Mouse (Mus musculus): ENCODE measurements around the gene Mief1. TPM values are rescaled to one million over a fixed set of nuclear protein-coding genes. Genes with fewer than 3 reads are reported as not detected.

Mief1 gene
- polyA plus RNA-seq, 1 experiment from 2014 or later: 44.4 TPM

DNA sequence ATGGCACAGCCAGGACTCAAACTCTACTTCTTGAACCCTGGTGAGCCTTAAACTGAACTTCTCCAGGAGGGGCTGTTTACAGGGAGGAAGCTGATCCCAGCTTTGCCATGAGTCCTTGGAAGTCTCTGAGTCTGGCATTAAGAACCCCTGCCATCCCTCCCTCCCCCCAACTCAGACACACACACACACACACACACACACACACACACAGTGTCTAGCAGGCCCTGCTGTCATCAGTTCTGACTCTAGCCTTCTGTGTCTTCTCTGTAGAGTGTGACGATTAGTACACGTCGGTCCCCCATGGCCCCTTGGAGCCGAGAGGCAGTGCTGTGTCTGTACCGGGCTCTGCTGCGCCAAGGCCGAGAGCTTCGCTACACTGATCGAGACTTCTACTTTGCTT is 1.7 kb downstream of the Mief1 start, which contains the start of gene AC140267.1:
Gene AC140267.1 (plus strand): TSS at position 301 of the 400 bp plus-strand sequence.
- WGBS: 94% methylated on average over 9 of the region's 9 CpGs
- Histone ChIP-seq H3K27ac (replicated peaks) (peak within 1 kb of the TSS; percentile 95), H3K4me3 (peak within 1 kb of the TSS; percentile 83), H3K36me3 (replicated peaks) (peaks cover 48% of the 10 kb centered on the region), H3K27me3 (replicated peaks; ENCODE audit: low read depth, poor library complexity, severe bottlenecking) (no peaks in the 10 kb centered on the region), H3K4me1 (peaks cover 25% of the 10 kb centered on the region), H3K9me3 (no peaks in the 10 kb centered on the region)
- DNase-seq (ENCODE audit: low spot score): no peak

DNA sequence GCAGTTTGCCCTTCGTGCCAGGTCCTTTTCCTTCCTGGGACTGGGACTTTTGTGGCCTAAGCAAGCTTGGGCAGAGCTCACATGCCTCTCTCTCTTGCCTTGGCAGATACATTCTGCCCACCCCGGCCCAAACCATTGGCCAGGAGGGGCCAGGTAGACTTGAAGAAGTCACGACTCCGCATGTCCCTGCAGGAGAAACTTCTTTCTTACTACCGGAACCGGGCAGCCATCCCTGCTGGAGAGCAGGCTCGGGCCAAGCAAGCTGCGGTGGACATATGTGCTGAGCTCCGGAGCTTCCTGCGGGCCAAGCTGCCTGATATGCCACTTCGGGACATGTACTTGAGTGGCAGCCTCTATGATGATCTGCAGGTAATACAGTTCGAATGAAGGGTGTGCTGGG is 14.3 kb downstream of the Mief1 start:
- DNase-seq (ENCODE audit: low spot score): no peak
- Histone ChIP-seq H3K4me1 (peaks cover 6% of the 10 kb centered on the region), H3K27ac (replicated peaks) (no peak overlapping the region), H3K9me3 (no peaks in the 10 kb centered on the region), H3K4me3 (no peak overlapping the region), H3K27me3 (replicated peaks; ENCODE audit: low read depth, poor library complexity, severe bottlenecking) (no peaks in the 10 kb centered on the region), H3K36me3 (replicated peaks) (peaks cover 95% of the 10 kb centered on the region)
- WGBS: 96% methylated on average over 12 of the region's 12 CpGs

DNA sequence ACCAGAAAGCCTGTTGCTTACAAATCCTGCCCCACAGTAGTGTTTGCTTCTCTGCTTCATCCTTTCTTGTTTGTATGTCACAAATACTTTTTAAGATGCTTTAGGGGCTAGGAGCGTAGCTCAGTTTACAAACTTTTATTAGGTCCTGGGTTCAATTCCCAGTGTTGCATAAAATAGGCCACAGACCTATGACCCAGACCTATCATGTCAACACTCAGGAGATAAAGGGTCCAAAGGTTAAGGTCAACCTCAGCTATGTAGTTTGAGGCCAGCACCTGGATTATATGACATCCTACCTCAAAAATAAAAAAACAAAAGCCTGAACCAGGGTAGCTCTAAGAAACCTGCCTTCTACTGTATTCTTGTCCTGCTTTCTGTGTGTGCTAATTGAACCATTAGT is 14.8 kb downstream of the Mief1 start:
- no peak for DNase-seq (ENCODE audit: low spot score)
- H3K9me3 ChIP-seq: no peaks in the 10 kb centered on the region
- no peak overlapping the region for H3K4me3 ChIP-seq
- H3K4me1 ChIP-seq: peaks cover 11% of the 10 kb centered on the region
- H3K27ac ChIP-seq (replicated peaks): no peak overlapping the region
- H3K27me3 ChIP-seq (replicated peaks; ENCODE audit: low read depth, poor library complexity, severe bottlenecking): no peaks in the 10 kb centered on the region
- 96% methylated on average over 1 of the region's 1 CpGs for WGBS
- H3K36me3 ChIP-seq (replicated peaks): peaks cover 91% of the 10 kb centered on the region

DNA sequence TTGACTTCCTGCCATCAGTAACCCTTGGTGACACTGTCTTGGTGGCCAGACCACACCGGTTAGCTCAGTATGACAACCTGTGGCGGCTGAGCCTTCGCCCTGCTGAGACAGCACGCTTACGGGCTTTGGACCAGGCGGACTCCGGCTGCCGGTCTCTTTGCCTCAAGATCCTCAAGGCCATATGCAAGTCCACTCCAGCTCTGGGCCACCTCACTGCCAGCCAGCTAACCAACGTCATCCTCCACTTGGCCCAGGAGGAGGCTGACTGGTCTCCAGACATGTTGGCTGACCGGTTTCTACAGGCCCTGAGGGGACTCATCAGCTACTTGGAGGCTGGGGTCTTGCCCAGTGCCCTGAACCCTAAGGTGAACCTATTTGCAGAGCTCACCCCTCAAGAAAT is 15.9 kb downstream of the Mief1 start:
- H3K4me1 ChIP-seq: peaks cover 22% of the 10 kb centered on the region
- no peaks in the 10 kb centered on the region for H3K27me3 ChIP-seq (replicated peaks; ENCODE audit: low read depth, poor library complexity, severe bottlenecking)
- no peak overlapping the region for H3K4me3 ChIP-seq
- H3K27ac ChIP-seq (replicated peaks): no peak overlapping the region
- peaks cover 80% of the 10 kb centered on the region for H3K36me3 ChIP-seq (replicated peaks)
- 94% methylated on average over 10 of the region's 10 CpGs for WGBS
- no peaks in the 10 kb centered on the region for H3K9me3 ChIP-seq
- DNase-seq (ENCODE audit: low spot score): no peak

DNA sequence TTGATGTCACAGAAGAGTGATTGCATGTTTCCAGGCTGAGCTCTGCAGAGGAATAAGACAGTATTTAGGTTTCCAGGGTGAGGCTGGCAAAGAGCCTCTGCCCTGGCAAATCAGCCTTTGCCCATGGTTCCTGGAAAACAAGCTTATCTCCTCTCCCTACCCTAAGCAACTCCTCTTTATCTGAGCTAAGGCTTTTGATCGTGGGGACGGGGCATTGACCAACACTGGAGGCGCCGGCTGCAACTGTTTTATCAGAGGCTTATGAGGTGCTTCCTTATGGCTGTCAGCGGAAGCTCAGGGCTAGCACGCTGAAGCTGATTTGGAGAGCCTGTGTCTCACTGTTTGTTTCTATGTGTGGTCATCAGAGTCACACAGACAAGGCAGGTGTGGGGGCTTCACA is 16.8 kb downstream of the Mief1 start:
- DNase-seq (ENCODE audit: low spot score): no peak
- H3K27me3 ChIP-seq (replicated peaks; ENCODE audit: low read depth, poor library complexity, severe bottlenecking): no peaks in the 10 kb centered on the region
- no peak overlapping the region for H3K4me3 ChIP-seq
- 93% methylated on average over 6 of the region's 6 CpGs for WGBS
- peaks cover 74% of the 10 kb centered on the region for H3K36me3 ChIP-seq (replicated peaks)
- H3K9me3 ChIP-seq: no peaks in the 10 kb centered on the region
- peaks cover 22% of the 10 kb centered on the region for H3K4me1 ChIP-seq
- H3K27ac ChIP-seq (replicated peaks): no peak overlapping the region

DNA sequence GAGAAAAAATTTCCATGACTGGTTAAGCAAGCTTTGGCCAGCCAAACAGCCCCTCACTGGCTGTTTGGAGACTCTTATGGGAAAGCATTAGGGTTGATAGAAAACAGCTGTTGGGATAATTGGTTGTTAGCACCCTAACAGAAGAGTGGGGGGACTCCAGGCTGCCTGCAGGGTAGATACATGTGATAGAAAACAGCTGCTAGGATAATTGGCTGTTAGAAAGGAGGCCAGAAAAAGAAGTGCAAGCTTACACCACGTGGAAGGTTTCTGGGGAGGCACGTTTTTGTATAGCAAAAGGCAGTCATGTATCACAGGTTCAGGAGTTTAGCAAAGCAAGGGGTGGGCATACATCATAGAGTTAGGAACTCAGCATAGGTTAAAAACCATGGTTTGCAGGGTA is 19.7 kb downstream of the Mief1 start:
- H3K27me3 ChIP-seq (replicated peaks; ENCODE audit: low read depth, poor library complexity, severe bottlenecking): no peaks in the 10 kb centered on the region
- H3K4me3 ChIP-seq: 0 out of 2 replicates have a peak overlapping the region, but pooled peaks have one; percentile 100
- peaks cover 45% of the 10 kb centered on the region for H3K4me1 ChIP-seq
- H3K36me3 ChIP-seq (replicated peaks): peaks cover 73% of the 10 kb centered on the region
- DNase-seq (ENCODE audit: low spot score): peak; percentile 40
- H3K9me3 ChIP-seq: no peaks in the 10 kb centered on the region
- WGBS: 26% methylated on average over 2 of the region's 2 CpGs
- peak overlapping the region; percentile 100 for H3K27ac ChIP-seq (replicated peaks)

DNA sequence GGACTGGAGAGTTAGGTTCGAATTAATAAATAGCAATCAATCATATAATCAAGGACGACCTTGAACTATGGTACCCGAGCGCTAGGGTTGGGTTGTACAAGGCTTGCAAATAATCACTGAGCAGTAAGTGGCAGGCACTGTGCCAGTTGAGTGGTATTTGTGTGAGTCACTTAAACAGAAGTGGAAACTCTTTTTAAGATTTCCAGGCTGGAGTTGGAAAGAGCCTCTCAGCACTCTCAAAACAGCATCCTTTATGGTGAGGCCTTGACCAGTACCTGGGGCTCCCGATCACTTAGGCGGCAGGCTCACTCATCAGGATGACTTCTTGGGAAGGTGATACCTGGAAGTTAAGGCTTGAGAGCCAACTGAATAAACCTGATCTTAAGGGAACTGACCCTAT is 20.4 kb downstream of the Mief1 start:
- H3K4me3 ChIP-seq: peak overlapping the region; percentile 100
- H3K27ac ChIP-seq (replicated peaks): peak overlapping the region; percentile 100
- peaks cover 48% of the 10 kb centered on the region for H3K4me1 ChIP-seq

DNA sequence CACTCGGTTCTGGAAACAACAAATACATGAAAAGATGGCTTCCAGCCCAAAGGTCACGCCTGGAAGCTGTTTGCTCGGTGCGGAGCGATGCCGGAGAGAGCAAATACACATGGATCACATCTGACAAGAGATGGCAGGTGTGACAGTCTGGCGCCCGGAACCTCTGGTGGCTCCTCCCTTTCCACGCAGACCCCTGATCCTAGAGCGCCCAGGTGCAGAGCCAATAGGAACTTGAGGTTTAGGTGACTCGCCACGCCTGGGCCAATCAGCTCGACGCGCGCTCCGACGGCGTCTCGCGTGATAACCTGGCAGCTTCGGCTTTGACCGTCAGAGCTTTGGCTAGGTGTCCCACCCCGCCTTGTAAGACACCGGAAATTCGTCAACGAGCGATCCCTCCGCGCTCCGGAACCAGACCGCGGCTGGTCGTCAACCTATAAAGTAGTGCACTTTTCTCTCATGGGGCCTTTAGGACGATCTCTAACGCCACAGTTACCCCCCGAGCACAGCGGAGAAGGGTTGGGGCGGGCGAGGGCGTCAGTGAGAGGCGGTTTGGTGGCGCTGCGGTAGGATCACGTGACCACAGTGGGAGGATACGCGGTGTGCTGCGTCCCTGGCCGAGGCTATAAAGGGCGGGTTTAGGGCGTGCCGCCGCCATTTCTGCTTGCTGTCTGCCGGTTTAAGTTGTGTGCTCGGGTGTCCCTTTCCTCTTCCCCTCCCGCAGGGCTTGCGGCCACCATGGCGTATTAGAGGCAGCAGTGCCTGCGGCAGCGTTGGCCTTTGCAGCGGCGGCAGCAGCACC is 21.2 kb downstream of the Mief1 start, which contains the start of gene Atf4:
Gene Atf4 (plus strand): TSS at position 338 of the 799 bp plus-strand sequence.
- H3K36me3 ChIP-seq (replicated peaks): peaks cover 73% of the 10 kb centered on the region

More for the DNA sequence above, 20.4 kb downstream of the Mief1 start:
- Histone ChIP-seq H3K27me3 (replicated peaks; ENCODE audit: low read depth, poor library complexity, severe bottlenecking) (no peaks in the 10 kb centered on the region), H3K9me3 (no peaks in the 10 kb centered on the region), H3K36me3 (replicated peaks) (peaks cover 73% of the 10 kb centered on the region)
- DNase-seq (ENCODE audit: low spot score): no peak
- WGBS: 57% methylated on average over 6 of the region's 6 CpGs

DNA sequence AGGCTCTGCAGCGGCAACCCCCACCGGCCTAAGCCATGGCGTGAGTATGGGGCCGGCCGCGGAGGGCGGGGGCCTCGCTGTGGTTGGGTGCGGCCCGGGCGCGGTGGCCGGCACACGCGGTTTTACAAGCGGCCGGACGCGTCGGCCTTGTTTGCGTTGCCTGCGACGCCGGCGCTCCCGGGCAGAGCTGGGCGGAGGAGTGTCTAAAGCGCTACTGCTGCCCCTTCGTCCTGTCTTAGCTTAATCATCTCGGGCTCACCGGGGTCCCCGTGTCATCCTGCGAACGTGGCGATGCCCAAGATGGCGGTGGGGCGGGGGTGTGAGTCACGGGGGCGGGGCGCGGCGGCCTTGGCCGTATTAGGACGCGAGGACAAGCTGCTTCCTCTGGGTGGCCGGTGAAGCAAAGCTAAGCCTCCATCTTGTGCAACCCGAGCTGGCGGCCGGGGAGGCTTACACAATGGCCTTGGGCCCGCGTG is 21.9 kb downstream of the Mief1 start:
- Histone ChIP-seq H3K4me3 (peak overlapping the region; percentile 100), H3K4me1 (peaks cover 59% of the 10 kb centered on the region), H3K36me3 (replicated peaks) (peaks cover 73% of the 10 kb centered on the region), H3K9me3 (no peaks in the 10 kb centered on the region), H3K27ac (replicated peaks) (peak overlapping the region; percentile 100), H3K27me3 (replicated peaks; ENCODE audit: low read depth, poor library complexity, severe bottlenecking) (no peaks in the 10 kb centered on the region)
- peak; percentile 91 for DNase-seq (ENCODE audit: low spot score)
- under 1% methylated on average over 51 of the region's 51 CpGs for WGBS

More for the DNA sequence above, 21.2 kb downstream of the Mief1 start, which contains the start of gene Atf4:
- H3K4me3 ChIP-seq: peak within 1 kb of the TSS; percentile 100
- H3K27me3 ChIP-seq (replicated peaks; ENCODE audit: low read depth, poor library complexity, severe bottlenecking): no peaks in the 10 kb centered on the region
- under 1% methylated on average over 62 of the region's 62 CpGs for whole genome bisulfite sequencing
- H3K9me3 ChIP-seq: no peaks in the 10 kb centered on the region
- DNase-seq (ENCODE audit: low spot score): peak; percentile 98
- peak within 1 kb of the TSS; percentile 100 for H3K27ac ChIP-seq (replicated peaks)
- H3K4me1 ChIP-seq: peaks cover 54% of the 10 kb centered on the region

DNA sequence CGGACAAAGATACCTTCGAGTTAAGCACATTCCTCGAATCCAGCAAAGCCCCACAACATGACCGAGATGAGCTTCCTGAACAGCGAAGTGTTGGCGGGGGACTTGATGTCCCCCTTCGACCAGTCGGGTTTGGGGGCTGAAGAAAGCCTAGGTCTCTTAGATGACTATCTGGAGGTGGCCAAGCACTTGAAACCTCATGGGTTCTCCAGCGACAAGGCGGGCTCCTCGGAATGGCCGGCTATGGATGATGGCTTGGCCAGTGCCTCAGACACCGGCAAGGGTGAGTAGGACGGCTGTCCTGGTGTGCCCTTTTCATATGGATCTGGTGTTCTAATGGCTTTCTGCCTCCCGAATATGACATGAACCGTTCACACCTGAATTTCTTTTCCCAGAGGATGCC is 22.4 kb downstream of the Mief1 start:
- H3K9me3 ChIP-seq: no peaks in the 10 kb centered on the region
- peaks cover 59% of the 10 kb centered on the region for H3K4me1 ChIP-seq
- 10% methylated on average over 16 of the region's 16 CpGs for WGBS
- peak; percentile 24 for DNase-seq (ENCODE audit: low spot score)
- peak overlapping the region; percentile 100 for H3K27ac ChIP-seq (replicated peaks)
- H3K36me3 ChIP-seq (replicated peaks): peaks cover 73% of the 10 kb centered on the region
- peak overlapping the region; percentile 100 for H3K4me3 ChIP-seq
- no peaks in the 10 kb centered on the region for H3K27me3 ChIP-seq (replicated peaks; ENCODE audit: low read depth, poor library complexity, severe bottlenecking)

DNA sequence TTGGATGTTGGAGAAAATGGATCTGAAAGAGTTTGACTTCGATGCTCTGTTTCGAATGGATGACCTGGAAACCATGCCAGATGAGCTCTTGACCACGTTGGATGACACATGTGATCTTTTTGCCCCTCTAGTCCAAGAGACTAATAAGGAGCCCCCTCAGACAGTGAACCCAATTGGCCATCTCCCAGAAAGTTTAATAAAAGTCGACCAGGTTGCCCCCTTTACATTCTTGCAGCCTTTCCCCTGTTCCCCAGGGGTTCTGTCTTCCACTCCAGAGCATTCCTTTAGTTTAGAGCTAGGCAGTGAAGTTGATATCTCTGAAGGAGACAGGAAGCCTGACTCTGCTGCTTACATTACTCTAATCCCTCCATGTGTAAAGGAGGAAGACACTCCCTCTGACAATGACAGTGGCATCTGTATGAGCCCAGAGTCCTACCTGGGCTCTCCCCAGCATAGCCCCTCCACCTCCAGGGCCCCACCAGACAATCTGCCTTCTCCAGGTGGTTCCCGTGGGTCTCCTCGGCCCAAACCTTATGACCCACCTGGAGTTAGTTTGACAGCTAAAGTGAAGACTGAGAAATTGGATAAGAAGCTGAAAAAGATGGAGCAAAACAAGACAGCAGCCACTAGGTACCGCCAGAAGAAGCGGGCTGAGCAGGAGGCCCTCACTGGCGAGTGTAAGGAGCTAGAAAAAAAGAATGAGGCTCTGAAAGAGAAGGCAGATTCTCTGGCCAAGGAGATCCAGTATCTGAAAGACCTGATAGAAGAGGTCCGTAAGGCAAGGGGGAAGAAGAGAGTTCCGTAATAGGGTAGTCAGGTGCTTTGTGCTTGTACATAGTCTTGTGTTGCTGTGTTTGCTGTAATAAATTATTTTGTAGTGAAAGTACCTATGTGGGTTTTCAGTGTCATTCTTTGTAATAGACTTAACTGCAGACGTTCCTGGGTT is 23.1 kb downstream of the Mief1 start:
- Histone ChIP-seq H3K4me3 (peak overlapping the region; percentile 100), H3K36me3 (replicated peaks) (peaks cover 73% of the 10 kb centered on the region), H3K27me3 (replicated peaks; ENCODE audit: low read depth, poor library complexity, severe bottlenecking) (no peaks in the 10 kb centered on the region), H3K9me3 (no peaks in the 10 kb centered on the region), H3K27ac (replicated peaks) (peak overlapping the region; percentile 100), H3K4me1 (peaks cover 59% of the 10 kb centered on the region)
- 68% methylated on average over 12 of the region's 12 CpGs for WGBS
- DNase-seq (ENCODE audit: low spot score): no peak

DNA sequence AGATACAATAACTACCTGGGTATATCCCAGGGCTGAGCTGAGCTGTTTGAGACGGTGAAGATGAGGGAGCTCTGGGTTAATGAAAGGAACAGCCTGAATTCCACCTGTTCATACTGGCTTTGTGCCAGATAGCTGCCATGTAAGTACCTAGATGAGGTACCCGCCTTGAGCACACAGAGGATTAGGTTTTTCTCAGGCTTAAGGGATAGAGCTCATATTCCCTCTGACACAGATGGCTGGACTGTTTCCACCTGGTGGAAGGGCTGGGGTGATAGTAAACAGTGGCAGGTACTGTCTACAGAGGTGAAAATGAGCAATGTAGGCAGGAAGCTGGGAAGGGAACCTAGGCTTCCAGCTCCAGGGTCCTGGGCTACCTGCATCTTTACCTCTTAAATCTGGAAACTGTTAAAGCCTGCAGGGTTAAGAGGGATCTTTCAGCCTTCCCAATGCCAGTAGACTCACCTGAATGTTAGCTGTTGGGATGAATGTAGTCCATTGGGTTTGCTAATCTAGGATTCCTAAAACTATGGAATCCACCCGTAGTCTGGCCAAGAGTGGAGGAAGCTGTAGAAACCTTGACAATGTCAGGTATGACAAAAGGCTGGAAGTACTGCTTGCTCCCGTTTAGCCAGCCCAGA is 23.9 kb downstream of the Mief1 start:
- Histone ChIP-seq H3K4me3 (peak overlapping the region; percentile 100), H3K4me1 (peaks cover 64% of the 10 kb centered on the region), H3K36me3 (replicated peaks) (peaks cover 73% of the 10 kb centered on the region), H3K27ac (replicated peaks) (peak overlapping the region; percentile 61; the same call in 1 of the 2 replicates), H3K27me3 (replicated peaks; ENCODE audit: low read depth, poor library complexity, severe bottlenecking) (no peaks in the 10 kb centered on the region), H3K9me3 (no peaks in the 10 kb centered on the region)
- no peak for DNase-seq (ENCODE audit: low spot score)
- WGBS: 34% methylated on average over 4 of the region's 4 CpGs

All from embryonic facial prominence, embryonic 10.5 days (tissue).